Mouse (Mus musculus) NIH3T3 (cell line): ENCODE results near the gene Oxtr.

ENCODE experiments used
- DNase-seq: peaks from one replicate; pipeline ENCODE4 v3.0.0-alpha.2; 2012; ENCODE audit warnings: low read depth

Gene Oxtr

DNA sequence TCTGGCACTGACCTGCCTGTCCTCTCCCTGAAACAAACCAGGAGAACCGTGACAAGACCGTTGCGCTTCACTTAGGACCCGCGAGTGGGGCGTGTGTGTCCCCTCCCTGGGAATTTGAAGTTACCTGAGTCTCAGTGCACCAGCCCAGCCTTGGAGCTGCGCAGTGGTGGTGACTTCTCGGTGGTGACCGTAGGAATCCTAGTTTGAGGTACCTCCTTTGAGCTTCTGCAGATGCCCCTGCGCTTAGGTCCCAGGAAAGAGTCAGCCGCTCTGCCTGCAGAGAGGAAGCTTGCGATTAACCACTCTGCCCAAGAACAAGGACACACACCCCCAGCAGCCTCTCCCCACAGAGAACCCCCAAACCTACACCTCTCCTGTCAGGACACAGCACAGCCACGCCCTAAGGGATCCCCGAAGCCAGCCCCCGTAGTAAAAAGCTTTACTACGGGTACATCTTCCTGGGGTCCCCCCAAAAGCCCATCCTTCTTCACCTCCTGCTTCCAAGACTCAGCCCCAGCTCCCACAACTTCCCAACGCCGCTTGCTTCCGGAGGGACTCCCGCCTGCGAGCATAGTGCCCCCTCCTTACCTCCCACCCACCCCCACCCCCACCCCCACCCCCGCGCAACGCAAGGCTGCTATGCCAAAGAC lies at the start of gene Oxtr:
Oxtr (minus strand) TSS at position 34 of the 650 bp plus-strand sequence.
- no peak for DNase-seq

DNA sequence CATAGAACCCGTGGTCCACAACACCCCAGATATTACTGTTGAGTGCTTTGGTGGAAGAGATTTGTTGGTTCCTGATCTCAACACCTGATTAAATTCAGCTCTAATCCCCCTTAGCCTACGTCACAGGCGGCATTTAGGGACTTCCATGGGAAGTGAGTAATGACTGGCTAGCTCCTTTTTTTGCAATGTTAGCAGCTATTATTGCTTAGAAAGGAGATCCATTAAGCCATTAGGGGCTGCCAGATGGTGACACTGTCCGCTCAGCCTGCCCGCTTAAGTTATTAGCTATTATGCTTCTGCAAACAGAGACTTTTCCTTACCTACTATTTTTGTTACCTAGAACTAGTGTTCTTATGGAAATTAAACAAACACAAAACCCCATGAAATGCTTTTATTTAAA lies 35.7 kb upstream of the Oxtr start:
- no peak for DNase-seq

DNA sequence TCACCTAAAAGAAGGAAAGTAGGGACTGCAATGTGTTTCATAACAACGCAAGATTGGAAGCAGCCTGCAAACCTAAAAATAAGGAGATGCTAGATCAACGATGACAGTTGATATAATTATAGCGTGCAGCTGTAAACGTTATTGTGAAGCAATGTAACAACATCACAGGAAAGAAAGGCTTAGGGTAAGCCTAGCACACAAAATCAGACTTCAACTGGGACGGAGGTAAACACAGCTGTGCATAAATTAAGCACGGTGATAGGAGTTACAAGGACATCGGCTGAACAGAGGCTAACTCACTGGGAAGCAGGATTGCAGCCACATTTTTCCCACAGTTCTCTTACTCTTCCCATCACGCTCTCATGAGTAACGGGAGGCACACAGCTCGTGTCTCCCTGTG lies 34.7 kb upstream of the Oxtr start:
- DNase-seq = no peak

DNA sequence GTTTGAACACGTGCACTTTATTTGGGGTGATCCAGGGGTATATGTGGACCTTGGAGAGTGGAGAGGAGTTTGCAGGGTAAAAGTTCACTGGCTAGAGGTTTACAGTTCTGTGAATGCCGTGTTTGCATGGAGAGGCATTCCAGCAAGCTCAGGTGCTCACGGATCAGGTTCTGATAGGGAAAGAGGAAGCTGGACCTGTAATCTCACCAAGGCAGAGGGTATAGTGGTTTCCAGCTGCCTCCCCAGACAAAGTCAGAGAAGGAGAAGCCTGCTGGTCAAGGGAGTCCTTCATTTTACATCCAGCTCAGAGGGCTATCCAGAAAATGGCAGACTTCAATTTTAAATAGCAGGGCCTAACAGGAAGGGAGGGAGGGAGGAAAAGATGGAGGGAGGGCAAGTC lies 28.2 kb upstream of the Oxtr start:
- DNase-seq = no peak

DNA sequence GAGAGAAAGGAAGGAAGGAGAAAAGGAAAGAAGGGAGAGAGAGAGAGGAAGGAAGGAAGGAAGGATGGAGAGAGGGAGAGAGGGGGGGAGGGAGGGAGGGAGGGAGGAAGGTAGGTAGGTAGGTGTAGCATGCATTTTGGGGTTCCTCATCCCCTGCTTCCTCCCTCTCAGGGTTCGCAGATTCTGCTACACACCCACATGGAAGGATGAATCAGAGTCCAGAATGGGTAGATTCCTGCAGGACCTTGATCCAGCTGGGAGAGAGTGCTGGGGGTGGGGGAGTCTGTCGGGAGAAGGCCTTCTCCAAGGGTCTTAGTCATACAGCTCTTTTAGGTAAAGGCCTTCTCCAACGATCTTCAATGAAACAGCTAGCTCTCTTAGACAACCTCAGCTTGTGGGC lies 27.8 kb upstream of the Oxtr start:
- DNase-seq = no peak

- no peak for DNase-seq
Measured at GRCm38 (mm10) chr6:112516496-112516895, 26.8 kb upstream of the Oxtr start.

- no peak for DNase-seq
Measured at GRCm38 (mm10) chr6:112514591-112514990, 24.8 kb upstream of the Oxtr start.

GRCm38 (mm10) chr6:112510346-112510745 lies 20.6 kb upstream of the Oxtr start:
- peak; percentile 22 for DNase-seq

GRCm38 (mm10) chr6:112509590-112510131 lies 19.9 kb upstream of the Oxtr start:
- DNase-seq = no peak

DNA sequence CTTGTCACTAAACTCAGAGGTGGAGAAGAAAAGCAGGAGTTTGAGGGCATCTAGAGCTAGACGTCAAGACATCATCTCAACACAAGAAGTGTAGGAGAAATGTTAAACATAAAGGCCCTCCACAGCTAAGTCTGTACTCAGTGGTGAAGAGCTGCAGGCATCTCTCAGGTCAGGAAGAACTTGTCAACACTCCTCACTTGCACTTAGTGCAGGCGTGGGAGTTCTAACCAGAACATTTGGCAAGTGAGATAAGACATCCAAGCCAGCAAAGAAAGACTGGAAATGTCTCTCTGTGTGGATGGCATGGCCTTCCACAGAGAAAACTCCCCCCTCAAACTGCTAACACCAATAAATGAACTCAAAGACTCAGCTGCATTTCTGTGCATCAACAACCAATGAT lies 17.9 kb upstream of the Oxtr start:
- no peak for DNase-seq

GRCm38 (mm10) chr6:112501156-112501555 lies 11.4 kb upstream of the Oxtr start:
- no peak for DNase-seq

DNA sequence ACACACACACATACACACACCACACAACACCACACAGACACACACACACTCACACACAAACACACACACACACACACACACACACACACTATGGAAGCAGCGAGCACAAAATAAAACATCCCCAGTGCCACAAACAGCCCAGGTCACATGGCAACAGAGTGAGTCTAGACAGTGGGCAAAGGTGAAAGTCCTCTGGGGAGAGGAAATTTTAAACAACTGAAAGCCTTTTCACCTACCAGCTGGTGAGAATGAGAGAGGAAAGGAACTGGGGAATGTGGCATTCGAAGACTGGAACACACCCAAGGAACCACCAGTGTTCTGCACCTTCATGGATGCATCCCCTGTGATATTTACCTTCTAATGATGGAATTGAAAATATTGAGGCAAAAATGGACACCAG lies 9.7 kb upstream of the Oxtr start:
- DNase-seq = no peak

GRCm38 (mm10) chr6:112498716-112499115 lies 9.0 kb upstream of the Oxtr start:
- no peak for DNase-seq

DNA sequence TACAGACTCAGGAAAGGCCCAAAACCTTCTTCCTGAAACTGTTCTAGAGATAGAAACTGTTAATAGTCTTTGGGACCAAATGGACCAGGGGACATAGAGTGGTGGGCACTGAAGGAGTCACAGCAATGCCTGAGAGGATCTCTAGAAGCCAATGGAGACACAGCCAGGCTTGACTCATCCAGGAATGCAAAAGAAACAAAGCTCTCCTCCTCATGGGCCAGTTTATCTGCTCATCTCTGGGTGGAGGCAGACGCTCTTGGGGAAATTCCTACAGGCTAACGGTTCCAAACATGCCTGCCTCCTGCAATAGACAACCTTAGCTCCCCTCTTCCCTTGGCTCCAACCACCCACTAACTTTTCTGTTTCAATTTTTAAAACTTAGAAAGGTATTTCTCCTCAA lies 7.7 kb upstream of the Oxtr start:
- DNase-seq = no peak

DNA sequence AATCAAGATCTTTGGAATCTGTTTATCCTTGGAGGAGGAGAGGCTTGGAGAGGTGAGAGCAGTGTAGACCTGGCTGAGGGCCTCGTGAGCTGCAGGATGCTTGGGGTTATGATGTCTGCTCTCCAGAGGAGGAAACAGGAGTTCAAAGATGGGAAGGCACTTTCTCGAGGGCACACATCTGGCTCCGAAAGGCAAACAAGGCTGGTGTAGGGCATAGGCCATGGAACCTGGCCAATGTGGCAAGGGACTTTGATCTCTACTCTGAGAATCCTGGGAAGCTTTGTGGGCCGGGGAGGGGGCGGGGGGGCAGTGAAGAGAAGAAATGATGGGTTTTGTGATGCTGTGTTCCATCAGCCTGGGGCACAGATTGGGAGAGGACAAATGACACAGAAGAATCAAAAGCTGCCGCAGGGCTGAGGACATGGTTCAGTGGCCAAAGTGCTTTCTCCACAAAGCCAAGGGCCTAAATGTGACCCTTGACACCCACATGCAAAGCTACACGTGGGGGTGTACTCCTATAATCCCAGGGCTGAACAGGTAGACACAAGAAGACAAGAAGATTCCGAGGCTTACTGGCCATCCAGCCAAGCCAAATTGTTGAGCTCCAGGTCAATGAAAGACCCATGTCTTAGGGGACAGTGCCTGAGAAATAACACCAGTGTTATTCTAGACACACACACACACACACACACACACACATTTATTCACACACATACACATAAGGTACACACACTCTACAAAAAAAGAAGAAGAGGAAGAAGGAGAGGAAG lies 6.7 kb upstream of the Oxtr start:
- no peak for DNase-seq

GRCm38 (mm10) chr6:112495219-112495618 lies 5.5 kb upstream of the Oxtr start:
- DNase-seq = no peak

GRCm38 (mm10) chr6:112494620-112495081 lies 4.9 kb upstream of the Oxtr start:
- DNase-seq = no peak

- DNase-seq = no peak
Measured at GRCm38 (mm10) chr6:112493371-112493770, 3.6 kb upstream of the Oxtr start.

GRCm38 (mm10) chr6:112492656-112493055 lies 2.9 kb upstream of the Oxtr start:
- no peak for DNase-seq

DNA sequence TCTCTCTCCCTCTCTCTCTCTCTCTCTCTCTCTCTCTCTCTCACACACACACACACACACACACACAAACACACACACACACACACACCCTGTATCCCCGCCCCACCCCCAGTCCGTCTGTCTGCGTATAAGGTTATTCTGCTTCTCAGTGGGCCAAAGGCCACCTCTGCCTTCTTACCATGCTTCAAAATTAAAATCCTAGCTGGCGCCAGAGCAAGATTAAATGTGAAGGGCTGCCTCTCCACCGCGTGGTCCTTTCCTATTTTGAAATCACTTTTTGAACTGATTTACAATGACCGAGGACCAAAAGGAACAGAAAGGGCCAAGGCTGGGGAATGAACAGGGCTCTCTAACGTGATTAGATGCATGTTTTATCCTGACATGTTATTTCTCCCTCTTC lies 1.8 kb upstream of the Oxtr start:
- DNase-seq = no peak

- peak; percentile 80 for DNase-seq
Measured at GRCm38 (mm10) chr6:112490625-112491242, 991 bp upstream of the Oxtr start.

GRCm38 (mm10) chr6:112489181-112489909 lies 398 bp downstream of the Oxtr start:
- DNase-seq = no peak
